Mouse (Mus musculus): Measurements from ENCODE around the gene Tmie.

Tmie gene

GRCm38 (mm10) chr9:110879998-110880561 lies at the start of gene Tmie:
TSS of gene Tmie (minus strand) at chr9:110880113.
- DNase-seq, result peak; percentile 87

- peak; percentile 86 for DNase-seq
Measured at GRCm38 (mm10) chr9:110922759-110923158, 42.8 kb upstream of the Tmie start.

- DNase-seq, result peak; percentile 31
Measured at GRCm38 (mm10) chr9:110920665-110921419, 40.9 kb upstream of the Tmie start.

GRCm38 (mm10) chr9:110916786-110917185 lies 36.9 kb upstream of the Tmie start, which contains the start of gene Fam240a:
TSS of gene Fam240a (minus strand) at chr9:110916861.
- DNase-seq, result no peak

GRCm38 (mm10) chr9:110915466-110915865 lies 35.6 kb upstream of the Tmie start:
- no peak for DNase-seq

- no peak for DNase-seq
Measured at GRCm38 (mm10) chr9:110914631-110915236, 34.8 kb upstream of the Tmie start.

- DNase-seq, result no peak
Measured at GRCm38 (mm10) chr9:110909371-110909967, 29.6 kb upstream of the Tmie start.

GRCm38 (mm10) chr9:110908631-110909016 lies 28.7 kb upstream of the Tmie start:
- DNase-seq, result no peak

GRCm38 (mm10) chr9:110907838-110908630 lies 28.1 kb upstream of the Tmie start:
- DNase-seq, result no peak

- DNase-seq, result no peak
Measured at GRCm38 (mm10) chr9:110907201-110907837, 27.4 kb upstream of the Tmie start.

GRCm38 (mm10) chr9:110902271-110902670 lies 22.4 kb upstream of the Tmie start:
- DNase-seq, result no peak

GRCm38 (mm10) chr9:110901204-110901603 lies 21.3 kb upstream of the Tmie start:
- DNase-seq, result no peak

- DNase-seq, result no peak
Measured at GRCm38 (mm10) chr9:110899451-110900008, 19.6 kb upstream of the Tmie start.

- DNase-seq, result no peak
Measured at GRCm38 (mm10) chr9:110896595-110896994, 16.7 kb upstream of the Tmie start.

GRCm38 (mm10) chr9:110895994-110896393 lies 16.1 kb upstream of the Tmie start:
- DNase-seq, result no peak

- no peak for DNase-seq
Measured at GRCm38 (mm10) chr9:110895507-110895906, 15.6 kb upstream of the Tmie start.

- no peak for DNase-seq
Measured at GRCm38 (mm10) chr9:110893429-110893828, 13.5 kb upstream of the Tmie start.

GRCm38 (mm10) chr9:110892552-110892951 lies 12.6 kb upstream of the Tmie start:
- no peak for DNase-seq

GRCm38 (mm10) chr9:110891077-110891828 lies 11.3 kb upstream of the Tmie start:
- peak; percentile 50 for DNase-seq

GRCm38 (mm10) chr9:110890026-110890783 lies 10.3 kb upstream of the Tmie start:
- DNase-seq, result no peak
